Mouse (Mus musculus): ENCODE results near the gene Slc38a8.
A peak's percentile ranks its signal among the peaks of the same experiment; 100 is the strongest.

Gene Slc38a8

GRCm38 (mm10) chr8:119501598-119501997 lies at the start of gene Slc38a8:
Gene Slc38a8, minus strand, starts transcription at chr8:119501698.
- DNase-seq = no peak

DNA sequence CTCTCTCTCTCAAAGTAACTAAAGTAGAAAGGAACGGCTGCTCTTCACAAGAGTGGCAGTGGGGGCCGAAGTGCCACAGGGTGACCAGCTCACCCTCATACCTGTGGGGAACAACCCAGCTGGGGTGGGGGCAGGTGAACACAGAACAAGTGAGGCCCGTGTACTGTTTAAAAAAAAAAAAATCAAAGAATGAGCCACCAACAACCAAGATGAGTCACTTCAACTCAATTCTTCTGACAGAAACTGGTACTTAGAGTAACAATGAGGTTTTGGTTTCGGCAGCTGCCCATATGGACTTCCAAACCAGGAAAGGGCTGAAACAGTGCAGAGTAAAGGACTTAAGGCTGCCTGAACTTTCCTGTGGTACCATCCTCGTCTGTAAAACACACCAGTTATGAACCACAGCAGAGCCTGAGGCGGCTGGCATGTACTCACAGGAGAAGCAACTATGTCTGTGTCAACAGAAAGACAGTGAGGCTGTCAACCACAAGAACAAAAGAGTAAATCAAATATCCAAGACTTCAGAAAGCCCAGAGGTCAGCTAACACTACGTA lies 47.1 kb upstream of the Slc38a8 start:
- DNase-seq = no peak

GRCm38 (mm10) chr8:119547019-119547691 lies 45.7 kb upstream of the Slc38a8 start:
- DNase-seq = peak in 1 of 2 experiments; percentile 18

- no peak for DNase-seq
Measured at GRCm38 (mm10) chr8:119545791-119546190, 44.3 kb upstream of the Slc38a8 start.

- DNase-seq = no peak
Measured at GRCm38 (mm10) chr8:119545180-119545579, 43.7 kb upstream of the Slc38a8 start.

- DNase-seq = no peak
Measured at GRCm38 (mm10) chr8:119544606-119545005, 43.1 kb upstream of the Slc38a8 start.

DNA sequence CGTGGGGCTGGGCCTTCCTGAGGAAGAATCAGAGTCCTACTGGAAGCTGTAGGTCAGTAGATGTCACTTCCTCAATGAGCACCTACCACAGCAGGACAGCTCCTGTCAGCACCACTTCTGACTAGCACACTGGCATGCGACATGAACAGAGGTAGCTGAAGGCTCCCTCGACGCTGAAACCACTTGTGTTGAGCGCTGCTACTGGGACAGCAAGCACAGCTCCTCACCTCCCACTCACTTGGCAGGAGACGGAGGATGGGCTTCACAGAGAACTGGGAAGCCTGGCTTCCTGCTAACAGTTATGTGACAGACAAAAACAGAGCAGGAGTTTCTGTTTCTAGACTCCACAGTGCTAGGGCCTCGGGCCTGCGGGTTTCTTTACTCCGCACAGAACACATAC lies 30.5 kb upstream of the Slc38a8 start:
- DNase-seq = no peak

- DNase-seq = no peak
Measured at GRCm38 (mm10) chr8:119531397-119531796, 29.9 kb upstream of the Slc38a8 start.

GRCm38 (mm10) chr8:119530937-119531336 lies 29.4 kb upstream of the Slc38a8 start:
- no peak for DNase-seq

DNA sequence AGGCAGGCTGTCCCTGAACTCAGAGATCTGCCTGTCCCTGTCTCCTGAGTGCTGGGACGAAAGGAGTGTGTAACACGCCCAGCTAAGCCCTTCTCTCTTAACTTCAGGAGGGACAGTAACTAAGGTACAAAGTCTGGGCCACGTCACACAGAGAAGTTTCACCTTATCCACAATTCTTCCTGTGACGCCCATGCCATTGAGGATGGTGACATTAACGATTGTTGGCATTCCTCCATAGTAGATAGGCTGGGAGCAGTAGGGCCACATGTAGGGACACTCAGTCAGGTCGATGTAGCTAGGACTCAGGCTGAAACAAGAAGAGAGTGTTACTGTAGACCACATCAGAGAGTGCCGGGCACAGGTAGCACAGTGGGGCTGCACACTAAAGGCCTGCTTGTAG lies 27.3 kb upstream of the Slc38a8 start:
- no peak for DNase-seq

- no peak for DNase-seq
Measured at GRCm38 (mm10) chr8:119520102-119520501, 18.6 kb upstream of the Slc38a8 start.

- DNase-seq = no peak
Measured at GRCm38 (mm10) chr8:119516674-119517073, 15.2 kb upstream of the Slc38a8 start.

- DNase-seq = no peak
Measured at GRCm38 (mm10) chr8:119515767-119516166, 14.3 kb upstream of the Slc38a8 start.

GRCm38 (mm10) chr8:119514940-119515339 lies 13.4 kb upstream of the Slc38a8 start:
- no peak for DNase-seq

DNA sequence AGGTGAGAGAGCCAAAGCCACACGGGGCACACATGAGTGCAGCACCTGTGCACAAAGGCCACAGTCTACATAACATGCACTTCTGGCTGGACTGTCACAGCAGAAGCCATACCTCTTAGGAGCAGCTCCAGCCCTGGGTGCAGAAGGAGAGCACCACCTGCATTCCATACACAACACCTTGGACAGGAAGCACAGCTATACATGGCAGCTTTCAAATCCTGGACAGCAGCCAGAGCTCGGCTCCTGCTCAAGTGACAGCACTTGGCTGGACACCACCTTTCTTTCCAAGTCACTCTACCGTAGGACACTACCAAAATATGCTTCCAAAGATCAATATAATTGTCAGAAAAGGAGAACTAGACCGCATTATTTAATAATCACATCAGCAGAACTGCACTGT lies 11.9 kb upstream of the Slc38a8 start:
- no peak for DNase-seq

DNA sequence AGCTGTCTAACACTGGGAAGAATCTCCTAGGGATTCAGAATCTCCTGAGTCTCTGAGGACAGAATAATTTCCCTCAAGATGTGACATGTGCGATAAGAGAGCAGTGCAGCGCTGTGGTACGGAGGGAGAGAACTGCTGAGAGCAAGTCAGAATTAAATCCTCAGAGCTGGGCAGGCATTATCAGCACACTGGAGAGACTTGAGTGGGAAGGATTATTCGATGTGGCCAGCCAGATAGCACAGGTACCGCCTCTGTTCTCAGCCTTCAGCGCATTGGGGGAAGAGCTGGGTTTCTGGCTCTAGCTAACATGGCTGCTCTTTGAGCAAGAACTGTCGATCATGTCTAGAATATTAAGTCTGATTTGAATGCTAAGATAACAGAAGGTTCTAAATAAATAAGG lies 10.2 kb upstream of the Slc38a8 start:
- no peak for DNase-seq

GRCm38 (mm10) chr8:119510471-119510870 lies 9.0 kb upstream of the Slc38a8 start:
- DNase-seq = no peak

DNA sequence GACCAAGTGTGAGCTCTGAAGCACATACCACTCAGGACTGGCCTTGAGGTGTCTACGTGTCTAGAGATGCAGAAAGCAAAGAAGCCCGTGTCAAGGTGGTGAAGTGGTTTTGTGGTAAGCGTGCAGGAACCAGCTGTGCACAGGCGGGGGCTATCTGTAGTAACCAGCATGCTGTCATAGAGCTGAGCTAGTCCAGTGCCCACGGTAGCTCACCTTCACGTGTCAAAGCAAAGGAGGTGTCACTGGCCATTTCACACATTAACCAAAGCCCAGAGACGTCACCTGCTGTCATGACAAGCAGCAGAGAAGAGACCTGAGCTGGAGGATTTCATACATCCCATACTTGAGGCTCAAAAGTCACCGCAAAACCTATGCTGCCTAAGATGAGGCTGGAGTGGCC lies 4.6 kb upstream of the Slc38a8 start:
- DNase-seq = no peak

GRCm38 (mm10) chr8:119505488-119505887 lies 4.0 kb upstream of the Slc38a8 start:
- no peak for DNase-seq

GRCm38 (mm10) chr8:119503191-119503767 lies 1.8 kb upstream of the Slc38a8 start:
- DNase-seq = no peak

- DNase-seq = no peak
Measured at GRCm38 (mm10) chr8:119502111-119502510, 613 bp upstream of the Slc38a8 start.

DNA sequence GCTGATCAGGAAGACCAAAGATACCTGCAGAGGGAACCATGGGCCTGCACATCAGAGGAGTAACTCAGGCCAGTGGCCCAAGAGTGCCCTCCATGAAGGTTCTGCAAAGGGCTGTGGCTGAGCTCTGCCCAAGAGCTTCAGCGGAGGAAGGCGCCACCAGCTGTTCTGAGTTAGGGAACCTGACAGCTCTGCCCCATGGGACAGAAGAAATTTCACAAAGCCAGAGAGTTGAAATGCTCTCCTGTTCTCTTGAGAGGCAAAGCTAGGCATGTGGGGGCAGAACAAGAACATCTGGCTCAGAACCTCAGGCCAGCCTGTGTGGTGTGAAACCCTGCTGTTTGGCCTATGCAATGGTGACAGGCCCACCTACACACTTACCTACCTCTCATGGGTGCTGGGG lies 1.7 kb downstream of the Slc38a8 start:
- no peak for DNase-seq

- DNase-seq = peak; percentile 14 to 74
Measured at GRCm38 (mm10) chr8:119496848-119497247, 4.7 kb downstream of the Slc38a8 start.

- peak; percentile 11 to 14 for DNase-seq
Measured at GRCm38 (mm10) chr8:119487093-119487492, 14.4 kb downstream of the Slc38a8 start.
